Mouse (Mus musculus): Measurements from ENCODE around the gene Gpsm1. TPM values are rescaled to one million over a fixed set of nuclear protein-coding genes. Genes with fewer than 3 reads are reported as not detected.

Gpsm1 gene
- polyA plus RNA-seq, 1 experiment from 2014 or later: 99.4 TPM

GRCm38 (mm10) chr2:26389154-26389690 is 73.9 kb downstream of the Gpsm1 start, which contains the start of the genes Entr1 and Pmpca:
Gene Entr1 (minus strand): TSS chr2:26389316.
Gene Pmpca (plus strand): TSS chr2:26389339.
- Histone ChIP-seq H3K27me3 (ENCODE audit: control insufficient read depth, insufficient read depth, low read length) (no peaks in the 10 kb centered on the region), H3K4me3 (replicated peaks; ENCODE audit: low read depth, low read length) (peak within 1 kb of the TSS; percentile 97), H3K9me3 (ENCODE audit: control insufficient read depth, low read length) (no peaks in the 10 kb centered on the region), H3K4me2 (ENCODE audit: low read length) (peak within 1 kb of the TSS; percentile 98), H3K36me3 (ENCODE audit: control insufficient read depth, insufficient read depth, low read length) (peaks cover 77% of the 10 kb centered on the region), H3K4me1 (ENCODE audit: control insufficient read depth, insufficient read depth, low read length) (peaks cover 12% of the 10 kb centered on the region), H3K9ac (replicated peaks; ENCODE audit: low read length) (peak within 1 kb of the TSS; percentile 92), H3K27ac (replicated peaks; ENCODE audit: low read depth, low read length) (peak within 1 kb of the TSS; percentile 77)
- WGBS: under 1% methylated on average over 60 of the region's 60 CpGs
- DNase-seq: peak; percentile 96
- peak; percentile 91 for ATAC-seq (ENCODE audit: low FRiP score, low TSS enrichment)

GRCm38 (mm10) chr2:26390954-26391353 is 75.6 kb downstream of the Gpsm1 start:
- WGBS: 87% methylated on average over 3 of the region's 3 CpGs
- H3K9me3 ChIP-seq (ENCODE audit: control insufficient read depth, low read length): no peaks in the 10 kb centered on the region
- ATAC-seq (ENCODE audit: low FRiP score, low TSS enrichment) (no peak), DNase-seq (no peak)
- H3K27ac ChIP-seq (replicated peaks; ENCODE audit: low read depth, low read length): no peak overlapping the region
- H3K4me2 ChIP-seq (ENCODE audit: low read length): peak overlapping the region; percentile 27; the same call in 1 of the 2 replicates
- no peak overlapping the region for H3K9ac ChIP-seq (replicated peaks; ENCODE audit: low read length)
- H3K36me3 ChIP-seq (ENCODE audit: control insufficient read depth, insufficient read depth, low read length): peaks cover 77% of the 10 kb centered on the region
- no peak overlapping the region for H3K4me3 ChIP-seq (replicated peaks; ENCODE audit: low read depth, low read length)
- no peaks in the 10 kb centered on the region for H3K27me3 ChIP-seq (ENCODE audit: control insufficient read depth, insufficient read depth, low read length)
- H3K4me1 ChIP-seq (ENCODE audit: control insufficient read depth, insufficient read depth, low read length): peaks cover 12% of the 10 kb centered on the region

GRCm38 (mm10) chr2:26391617-26392016 is 76.3 kb downstream of the Gpsm1 start:
- Histone ChIP-seq H3K27me3 (ENCODE audit: control insufficient read depth, insufficient read depth, low read length) (no peaks in the 10 kb centered on the region), H3K9ac (replicated peaks; ENCODE audit: low read length) (no peak overlapping the region), H3K4me2 (ENCODE audit: low read length) (no peak overlapping the region), H3K9me3 (ENCODE audit: control insufficient read depth, low read length) (no peaks in the 10 kb centered on the region), H3K27ac (replicated peaks; ENCODE audit: low read depth, low read length) (no peak overlapping the region), H3K36me3 (ENCODE audit: control insufficient read depth, insufficient read depth, low read length) (peaks cover 77% of the 10 kb centered on the region), H3K4me1 (ENCODE audit: control insufficient read depth, insufficient read depth, low read length) (peaks cover 12% of the 10 kb centered on the region), H3K4me3 (replicated peaks; ENCODE audit: low read depth, low read length) (no peak overlapping the region)
- WGBS: 94% methylated on average over 6 of the region's 6 CpGs
- no peak for ATAC-seq (ENCODE audit: low FRiP score, low TSS enrichment)
- DNase-seq: no peak

Other genes with a start within 250 kb of the Gpsm1 start
- 8.2 and 10.3 TPM in 2 replicates for gene Nacc2, start 192.3 kb upstream of the Gpsm1 start, polyA plus RNA-seq (2014; fragmentation: Nextera tagmentation; extraction: Ambion mirVana)
- not detected in 2 replicates for gene Lhx3, start 107.2 kb upstream of the Gpsm1 start, polyA plus RNA-seq (2014; fragmentation: Nextera tagmentation; extraction: Ambion mirVana)
- 11.9 and 15.5 TPM in 2 replicates for gene Qsox2, start 78.0 kb upstream of the Gpsm1 start, polyA plus RNA-seq (2014; fragmentation: Nextera tagmentation; extraction: Ambion mirVana)
- 0.11 and 0.20 TPM in 2 replicates for gene Ccdc187, start 21.0 kb upstream of the Gpsm1 start, polyA plus RNA-seq (2014; fragmentation: Nextera tagmentation; extraction: Ambion mirVana)
- gene Dnlz, start 36.6 kb downstream of the Gpsm1 start, polyA plus RNA-seq (2014; fragmentation: Nextera tagmentation; extraction: Ambion mirVana): 27.9 and 28.1 TPM in 2 replicates
- gene Card9, start 45.4 kb downstream of the Gpsm1 start, polyA plus RNA-seq (2014; fragmentation: Nextera tagmentation; extraction: Ambion mirVana): 1.5 and 1.7 TPM in 2 replicates
- 25.3 and 30.7 TPM in 2 replicates for gene Snapc4, start 65.1 kb downstream of the Gpsm1 start, polyA plus RNA-seq (2014; fragmentation: Nextera tagmentation; extraction: Ambion mirVana)
- 143 and 161 TPM in 2 replicates for gene Entr1, start 73.8 kb downstream of the Gpsm1 start, polyA plus RNA-seq (2014; fragmentation: Nextera tagmentation; extraction: Ambion mirVana)
- 68.0 and 80.9 TPM in 2 replicates for gene Pmpca, start 73.8 kb downstream of the Gpsm1 start, polyA plus RNA-seq (2014; fragmentation: Nextera tagmentation; extraction: Ambion mirVana)
- 20.7 and 26.3 TPM in 2 replicates for gene Inpp5e, start 93.7 kb downstream of the Gpsm1 start, polyA plus RNA-seq (2014; fragmentation: Nextera tagmentation; extraction: Ambion mirVana)
- 24.3 and 32.4 TPM in 2 replicates for gene Sec16a, start 129.7 kb downstream of the Gpsm1 start, polyA plus RNA-seq (2014; fragmentation: Nextera tagmentation; extraction: Ambion mirVana)
- gene Notch1, start 201.1 kb downstream of the Gpsm1 start, polyA plus RNA-seq (2014; fragmentation: Nextera tagmentation; extraction: Ambion mirVana): 22.0 and 33.9 TPM in 2 replicates